Mouse (Mus musculus) monocyte, adult 5-6 weeks (primary cell): ENCODE results near the gene Clybl. TPM values are rescaled to one million over a fixed set of nuclear protein-coding genes. Genes with fewer than 3 reads are reported as not detected.

ENCODE experiments used
- ATAC-seq: fragments of 153-309, 156-312 bp; replicated peaks from 2 replicates; pipeline ENCODE4 v1.8.0; 2017; ENCODE audit warnings: mild to moderate bottlenecking; ENCODE audit not compliant: low TSS enrichment, insufficient number of reproducible peaks, severe bottlenecking, poor library complexity, low FRiP score
- total RNA-seq: library from RNA; stranded (forward); fragments of 200-1000, 200-491, 200-594 nt; gene quantifications from 3 replicates; pipeline ENCODE4 v1.2.3, GENCODE M21; 2017

Gene Clybl
- 2.7 to 3.4 TPM (median 3.4 TPM) in 3 replicates for total RNA-seq

GRCm38 (mm10) chr14:122181078-122181814, at the start of gene Clybl:
Gene Clybl, plus strand, starts transcription at chr14:122181704.
- ATAC-seq: peak; percentile 92

DNA sequence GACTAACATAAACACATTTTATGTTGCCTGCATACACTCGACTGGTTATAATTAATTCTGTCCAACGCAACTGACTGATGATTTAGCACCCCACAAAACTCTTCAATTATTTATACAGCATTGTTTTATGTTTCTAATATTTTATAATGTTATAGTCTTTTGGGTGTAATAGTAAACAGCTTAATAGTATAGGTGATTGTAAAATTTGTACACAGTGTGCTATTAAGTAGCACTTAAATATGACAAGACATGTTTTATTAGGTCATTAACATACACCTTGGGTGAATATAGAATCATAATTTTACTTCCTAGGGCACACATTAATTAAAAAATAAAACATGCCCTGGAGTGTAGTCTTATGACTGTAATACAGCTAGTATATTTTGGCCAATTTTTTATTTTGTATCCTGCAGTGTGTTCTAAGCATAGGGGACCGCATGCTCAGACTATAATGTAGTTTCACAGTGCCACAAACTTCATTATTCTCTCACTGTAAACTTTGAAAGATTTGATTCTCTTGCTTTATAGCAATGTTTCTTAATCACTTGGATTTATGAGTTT, 45.1 kb upstream of the Clybl start:
- no peak for ATAC-seq

GRCm38 (mm10) chr14:122137234-122137633, 44.3 kb upstream of the Clybl start:
- ATAC-seq: no peak

GRCm38 (mm10) chr14:122140126-122140525, 41.4 kb upstream of the Clybl start:
- no peak for ATAC-seq

- no peak for ATAC-seq
These were observed 37.8 kb upstream of the Clybl start for GRCm38 (mm10) chr14:122143585-122144269.

- no peak for ATAC-seq
These were observed 36.1 kb upstream of the Clybl start for GRCm38 (mm10) chr14:122145374-122145773.

DNA sequence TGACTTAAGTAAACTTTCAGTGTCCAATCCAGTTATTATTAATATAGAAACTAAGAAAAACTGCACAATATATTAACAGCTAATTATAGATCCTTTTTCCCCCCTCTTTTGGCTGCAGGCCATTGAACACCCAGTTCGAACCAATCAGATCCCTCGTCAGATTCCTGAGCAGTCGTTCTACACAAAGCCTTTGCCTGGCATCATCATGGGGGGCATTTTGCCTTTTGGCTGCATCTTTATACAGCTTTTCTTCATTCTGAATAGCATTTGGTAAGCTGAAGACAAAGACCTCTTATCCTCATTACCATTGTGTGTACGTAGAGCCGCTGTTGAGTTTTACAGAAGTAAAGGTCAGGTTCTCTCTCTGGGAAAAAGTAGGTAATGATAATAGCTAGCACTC, 30.9 kb upstream of the Clybl start:
- ATAC-seq: no peak

- ATAC-seq: no peak
These were observed 23.8 kb upstream of the Clybl start for GRCm38 (mm10) chr14:122157738-122158137.

DNA sequence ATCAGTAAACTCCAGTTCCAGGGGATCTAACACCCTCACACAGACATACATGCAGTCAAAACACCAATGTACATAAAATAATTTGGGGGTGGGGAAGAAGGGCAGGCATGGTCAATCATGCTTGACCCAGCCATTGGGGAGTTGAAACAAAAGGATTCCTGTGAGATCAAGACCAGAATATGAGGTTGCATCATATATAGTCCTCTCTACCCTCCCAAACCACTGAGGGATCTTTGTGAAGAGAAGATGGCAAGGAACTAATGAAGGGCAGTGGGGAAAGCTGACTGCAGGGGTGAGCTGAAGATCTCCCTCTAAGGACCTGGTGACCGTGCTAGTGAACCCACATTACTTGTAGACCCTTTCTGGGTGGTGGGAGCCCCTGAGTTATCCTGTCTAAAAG, 20.6 kb upstream of the Clybl start:
- no peak for ATAC-seq

- ATAC-seq: no peak
These were observed 12.6 kb upstream of the Clybl start for GRCm38 (mm10) chr14:122168912-122169311.

DNA sequence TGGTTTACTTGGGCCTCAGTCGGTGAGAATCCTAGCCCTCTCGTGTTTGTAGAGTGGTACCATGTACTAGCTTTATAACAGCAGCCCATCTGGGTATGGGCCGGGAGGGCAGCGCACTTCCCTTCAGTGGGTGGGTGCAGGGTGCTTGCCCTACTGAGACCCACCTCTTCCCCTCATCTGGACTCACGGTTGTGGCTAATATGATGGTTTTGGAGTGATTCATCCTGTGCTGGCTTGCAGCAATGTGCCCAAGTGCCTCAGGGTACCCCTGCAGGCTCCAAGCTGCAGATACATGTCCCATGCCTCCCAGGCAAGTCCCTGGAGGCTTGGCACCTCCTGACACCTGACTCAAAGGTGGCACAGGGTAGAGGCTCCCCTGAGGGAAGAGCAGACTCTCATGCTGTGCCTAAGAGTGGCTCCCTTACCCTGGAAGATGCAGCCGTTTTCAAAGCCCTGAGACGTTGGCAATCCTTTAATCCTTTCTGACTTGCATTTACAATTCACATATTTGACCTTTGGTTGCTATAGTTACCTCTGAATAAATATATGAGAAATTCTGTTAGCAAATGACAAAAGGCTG, 11.2 kb upstream of the Clybl start:
- ATAC-seq: no peak

- ATAC-seq: no peak
These were observed 10.5 kb upstream of the Clybl start for GRCm38 (mm10) chr14:122171031-122171430.

GRCm38 (mm10) chr14:122176263-122176798, 5.2 kb upstream of the Clybl start:
- ATAC-seq: no peak

- no peak for ATAC-seq
These were observed 2.2 kb upstream of the Clybl start for GRCm38 (mm10) chr14:122179262-122179661.

GRCm38 (mm10) chr14:122181815-122182157, 282 bp downstream of the Clybl start:
- ATAC-seq: no peak; the same call in 1 of the 2 replicates

DNA sequence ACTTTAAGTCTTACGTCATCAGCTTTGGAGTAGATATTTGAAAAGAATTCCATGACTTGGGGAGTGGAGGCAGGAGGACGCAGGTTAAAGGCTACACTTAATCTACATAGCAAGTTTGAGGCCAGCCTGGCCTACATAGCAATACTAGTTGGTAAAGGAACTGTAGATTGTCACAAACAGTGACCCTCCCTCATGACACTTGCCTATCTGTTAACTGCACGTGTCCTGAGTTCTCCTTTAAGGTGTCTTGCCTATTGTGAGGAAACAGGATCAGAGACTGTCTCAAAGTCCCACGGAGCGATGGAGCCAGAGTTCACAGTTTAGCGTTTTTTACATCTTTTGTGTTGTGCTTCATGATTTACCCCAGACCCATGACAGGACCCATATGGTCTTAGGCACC, 716 bp downstream of the Clybl start:
- no peak for ATAC-seq

- ATAC-seq: no peak
These were observed 2.5 kb downstream of the Clybl start for GRCm38 (mm10) chr14:122183974-122184373.

DNA sequence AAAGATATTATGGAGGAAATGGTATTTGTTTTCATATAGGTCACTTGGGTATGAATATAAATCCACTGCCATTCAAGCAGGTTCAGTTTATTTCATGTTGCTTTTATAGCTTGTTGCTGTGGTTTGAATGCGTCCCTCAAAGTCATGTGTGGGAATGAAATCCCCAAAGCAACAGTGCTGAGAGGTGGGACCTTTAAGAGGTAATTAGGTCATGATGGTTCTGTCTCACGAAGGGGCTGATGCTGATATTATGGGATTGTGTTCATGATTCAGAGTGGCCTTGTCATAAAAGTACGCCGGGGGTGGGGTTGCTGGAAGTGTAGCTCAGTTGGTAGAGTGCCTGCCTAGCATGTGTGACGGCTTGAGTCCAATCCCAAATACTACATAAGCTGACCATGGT, 6.7 kb downstream of the Clybl start:
- ATAC-seq: no peak

GRCm38 (mm10) chr14:122189901-122190300, 8.4 kb downstream of the Clybl start:
- no peak for ATAC-seq
